Mouse (Mus musculus) G1E (cell line): Measurements from ENCODE around the gene Myo1a.

Experiments used
- CTCF ChIP-seq: IDR thresholded peaks from 2 replicates; pipeline ENCODE4 v1.5.1; 2012; ENCODE audit warnings: low read depth, low read length, inconsistent platforms, mixed read lengths
- GATA1 ChIP-seq: IDR thresholded peaks from 2 replicates; pipeline ENCODE4 v1.6.1; 2012; ENCODE audit warnings: borderline replicate concordance, low read length, inconsistent platforms, mixed read lengths
- GATA2 ChIP-seq: IDR thresholded peaks from 2 replicates; pipeline ENCODE4 v1.6.1; 2012; ENCODE audit warnings: low read depth, low read length, inconsistent platforms, borderline replicate concordance
- POLR2AphosphoS5 ChIP-seq: IDR thresholded peaks from 2 replicates; pipeline ENCODE4 v1.6.1; 2012; ENCODE audit warnings: low read depth, low read length, inconsistent platforms; ENCODE audit not compliant: insufficient replicate concordance
- TAL1 ChIP-seq: conservative IDR thresholded peaks from 2 replicates; pipeline ENCODE4 v1.6.1; 2012; ENCODE audit warnings: low read depth, low read length, inconsistent platforms, mixed read lengths

GRCm38 (mm10) chr10:127707721-127708120 is 2.8 kb downstream of the Myo1a start:
- TF ChIP-seq CTCF = no peak
- no peak for TF ChIP-seq TAL1
- no peak for TF ChIP-seq GATA1
- no peak for TF ChIP-seq GATA2
- no peak for TF ChIP-seq POLR2AphosphoS5
